Mouse (Mus musculus): Measurements from ENCODE around the gene Gm13278.

- no peak for TF ChIP-seq POLR2A (IDR thresholded peaks at IDR 0.05; ENCODE audit: borderline replicate concordance, low read depth, low read length)
- TF ChIP-seq CTCF (IDR thresholded peaks at IDR 0.05; ENCODE audit: low read depth, low read length), result no peak
These were observed 48.5 kb upstream of the Gm13278 start for GRCm38 (mm10) chr4:88742771-88743371.
